Mouse (Mus musculus) MEL (cell line): ENCODE measurements around the gene Fbxw8. TPM values are rescaled to one million over a fixed set of nuclear protein-coding genes. Genes with fewer than 3 reads are reported as not detected.

Experiments used
- DNase-seq: peaks from one replicate; pipeline ENCODE4 v3.0.0; 2011; ENCODE audit warnings: low read depth, low spot score
- H3K27ac ChIP-seq: 2 replicates; pipeline ENCODE4 v1.5.1; 2012; ENCODE audit warnings: low read depth, mild to moderate bottlenecking, control low read depth, low read length, moderate library complexity; ENCODE audit not compliant: control insufficient read depth
- H3K27me3 ChIP-seq, 2 experiments: fragments of 150-350 bp in 1 of 2; sonication (generic) in 1 of 2; 2 replicates each; pipeline ENCODE4 v1.6.1; 2012; ENCODE audit warnings: low read length in 2 of 2, mild to moderate bottlenecking in 2 of 2, improper control_type of control experiment in 1 of 2, moderate library complexity in 1 of 2; ENCODE audit not compliant: insufficient read depth in 2 of 2, control insufficient read depth in 1 of 2
- H3K36me3 ChIP-seq, 2 experiments: 2 replicates each; pipeline ENCODE4 v1.6.1; 2012 to 2014; ENCODE audit warnings: low read length in 2 of 2, improper control_type of control experiment in 1 of 2, inconsistent platforms in 1 of 2, mild to moderate bottlenecking in 1 of 2; ENCODE audit not compliant: insufficient read depth in 2 of 2, control insufficient read depth in 1 of 2
- H3K4me1 ChIP-seq, 2 experiments: fragments of 150-350 bp in 1 of 2; sonication (generic) in 1 of 2; 2 replicates each; pipeline ENCODE4 v1.6.1; 2012; ENCODE audit warnings: low read length in 2 of 2, improper control_type of control experiment in 1 of 2, mild to moderate bottlenecking in 1 of 2; ENCODE audit not compliant: insufficient read depth in 2 of 2, control insufficient read depth in 1 of 2
- H3K4me3 ChIP-seq, 2 experiments: fragments of 150-350 bp in 1 of 2; sonication (generic) in 1 of 2; 2 replicates each; pipeline ENCODE4 v1.5.1; 2012; ENCODE audit warnings: low read depth in 2 of 2, low read length in 2 of 2, mild to moderate bottlenecking in 2 of 2, moderate library complexity in 2 of 2, control low read depth in 1 of 2, improper control_type of control experiment in 1 of 2; ENCODE audit not compliant: control insufficient read depth in 1 of 2, insufficient read depth in 1 of 2
- H3K79me2 ChIP-seq: 2 replicates; pipeline ENCODE4 v1.6.1; 2012; ENCODE audit warnings: mild to moderate bottlenecking, low read length, moderate library complexity; ENCODE audit not compliant: control insufficient read depth, poor library complexity, insufficient read depth
- H3K9ac ChIP-seq: 2 replicates; pipeline ENCODE4 v1.6.1; 2012; ENCODE audit warnings: low read depth, mild to moderate bottlenecking, control low read depth, low read length, moderate library complexity; ENCODE audit not compliant: control insufficient read depth, poor library complexity, severe bottlenecking
- H3K9me3 ChIP-seq: fragments of 150-350 bp; sonication (generic); replicated peaks from 2 replicates; pipeline ENCODE4 v1.6.1; 2012; ENCODE audit warnings: mild to moderate bottlenecking, low read length, improper control_type of control experiment, moderate library complexity; ENCODE audit not compliant: insufficient read depth
- ETS1 ChIP-seq: IDR thresholded peaks from 2 replicates; pipeline ENCODE4 v1.6.1; 2012; ENCODE audit warnings: low read depth, mild to moderate bottlenecking, inconsistent platforms, low read length, improper control_type of control experiment, moderate library complexity
- GATA1 ChIP-seq: IDR thresholded peaks from 2 replicates; pipeline ENCODE4 v1.6.1; 2011; ENCODE audit warnings: low read depth, low read length, improper control_type of control experiment
- JUND ChIP-seq: IDR thresholded peaks from 2 replicates; pipeline ENCODE4 v1.6.1; 2011; ENCODE audit warnings: low read depth, mild to moderate bottlenecking, improper control_type of control experiment, low read length
- MAX ChIP-seq: IDR thresholded peaks from 2 replicates; pipeline ENCODE4 v1.6.1; 2011; ENCODE audit warnings: low read length, improper control_type of control experiment
- MEF2A ChIP-seq: IDR thresholded peaks from 2 replicates; pipeline ENCODE4 v1.6.1; 2014; ENCODE audit warnings: low read depth, mild to moderate bottlenecking, inconsistent platforms, low read length, improper control_type of control experiment; ENCODE audit not compliant: poor library complexity, insufficient replicate concordance, severe bottlenecking; ENCODE audit errors: extremely low read depth
- MXI1 ChIP-seq: IDR thresholded peaks from 2 replicates; pipeline ENCODE4 v1.6.1; 2011; ENCODE audit warnings: mild to moderate bottlenecking, low read depth, low read length, improper control_type of control experiment
- MYB ChIP-seq: IDR thresholded peaks from 2 replicates; pipeline ENCODE4 v1.6.1; 2011; ENCODE audit warnings: mild to moderate bottlenecking, low read depth, low read length, improper control_type of control experiment
- NRF1 ChIP-seq: IDR thresholded peaks from 2 replicates; pipeline ENCODE4 v1.6.1; 2014; ENCODE audit warnings: low read depth, mild to moderate bottlenecking, inconsistent platforms, low read length, improper control_type of control experiment, moderate library complexity; ENCODE audit not compliant: poor library complexity, insufficient read depth, severe bottlenecking
- POLR2AphosphoS2 ChIP-seq: IDR thresholded peaks from 2 replicates; pipeline ENCODE4 v1.6.1; 2011; ENCODE audit warnings: low read length, improper control_type of control experiment
- POLR2AphosphoS5 ChIP-seq: IDR thresholded peaks from 2 replicates; pipeline ENCODE4 v1.6.1; 2012; ENCODE audit warnings: low read depth, borderline replicate concordance, mild to moderate bottlenecking, inconsistent platforms, low read length, moderate library complexity, mixed read lengths
- SIN3A ChIP-seq: IDR thresholded peaks from 2 replicates; pipeline ENCODE4 v1.6.1; 2012; ENCODE audit warnings: low read length, improper control_type of control experiment, inconsistent platforms
- SMC3 ChIP-seq: IDR thresholded peaks from 2 replicates; pipeline ENCODE4 v1.6.1; 2011; ENCODE audit warnings: low read depth, low read length, improper control_type of control experiment
- TAL1 ChIP-seq: IDR thresholded peaks from 2 replicates; pipeline ENCODE4 v1.6.1; 2012; ENCODE audit warnings: mild to moderate bottlenecking, inconsistent platforms, low read length, moderate library complexity, mixed read lengths
- TBP ChIP-seq: IDR thresholded peaks from 2 replicates; pipeline ENCODE4 v1.8.0; 2011; ENCODE audit warnings: low read depth, low read length, improper control_type of control experiment
- TCF12 ChIP-seq: IDR thresholded peaks from 2 replicates; pipeline ENCODE4 v1.6.1; 2014; ENCODE audit warnings: low read depth, mild to moderate bottlenecking, inconsistent platforms, low read length, improper control_type of control experiment, moderate library complexity
- polyA plus RNA-seq, 2 experiments: library from polyadenylated mRNA; stranded (reverse) in 1 of 2; unstranded in 1 of 2; fragments of >175 nt in 1 of 2; fragments of >200 nt in 1 of 2; gene quantifications; 2 replicates each; pipeline versions ENCODE4 v1.2.1 to v1.2.4; 2012; ENCODE audit warnings: low replicate concordance in 2 of 2, low read depth in 1 of 2; ENCODE audit not compliant: insufficient read length in 2 of 2, insufficient read depth in 1 of 2, missing spikeins in 1 of 2
- total RNA-seq: library from RNA; depleted of rRNA; stranded (reverse); fragments of 300-350 nt; gene quantifications from 2 replicates; pipeline ENCODE4 v1.2.3, GENCODE M21; 2012

Gene Fbxw8
- total and polyA plus RNA-seq, 3 experiments, result 49.9 to 57.4 (median 52.5) TPM

GRCm38 (mm10) chr5:118058858-118059257 lies 96.4 kb downstream of the Fbxw8 start:
- Histone ChIP-seq H3K9ac (no peak overlapping the region), H3K27me3 (no peaks in the 10 kb centered on the region), H3K9me3 (no peaks in the 10 kb centered on the region), H3K4me3 (no peak overlapping the region), H3K27ac (no peak overlapping the region), H3K4me1 (no peaks in the 10 kb centered on the region), H3K36me3 (no peaks in the 10 kb centered on the region), H3K79me2 (no peaks in the 10 kb centered on the region)
- no peak for DNase-seq
- no peak for TF ChIP-seq NRF1
- TF ChIP-seq MXI1, result no peak
- no peak for TF ChIP-seq MYB
- TF ChIP-seq MAX, result no peak
- TF ChIP-seq TBP, result no peak
- TF ChIP-seq POLR2AphosphoS2, result no peak
- TF ChIP-seq TAL1, result no peak
- TF ChIP-seq SMC3, result no peak
- TF ChIP-seq GATA1, result no peak
- TF ChIP-seq JUND, result no peak

- H3K9ac ChIP-seq, result no peak overlapping the region
- no peaks in the 10 kb centered on the region for H3K9me3 ChIP-seq
- no peaks in the 10 kb centered on the region for H3K27me3 ChIP-seq
- no peak overlapping the region for H3K4me3 ChIP-seq
- H3K36me3 ChIP-seq, result no peaks in the 10 kb centered on the region
- no peak for DNase-seq
- H3K79me2 ChIP-seq, result no peaks in the 10 kb centered on the region
- H3K4me1 ChIP-seq, result no peaks in the 10 kb centered on the region
- H3K27ac ChIP-seq, result no peak overlapping the region
- TF ChIP-seq SMC3, result no peak
- no peak for TF ChIP-seq MEF2A
- no peak for TF ChIP-seq MYB
- no peak for TF ChIP-seq SIN3A
Observed at GRCm38 (mm10) chr5:118057508-118058111, 97.7 kb downstream of the Fbxw8 start.

- H3K36me3 ChIP-seq, result no peaks in the 10 kb centered on the region
- no peak for DNase-seq
- H3K9me3 ChIP-seq, result no peaks in the 10 kb centered on the region
- H3K79me2 ChIP-seq, result no peaks in the 10 kb centered on the region
- H3K9ac ChIP-seq, result no peak overlapping the region
- TF ChIP-seq POLR2AphosphoS5 (no peak), ETS1 (no peak), SMC3 (no peak), SIN3A (no peak), TCF12 (no peak)
- no peaks in the 10 kb centered on the region for H3K27me3 ChIP-seq
- H3K4me3 ChIP-seq, result no peak overlapping the region
- H3K4me1 ChIP-seq, result peaks cover 0 to 6% of the 10 kb centered on the region in 2 experiments; a peak in 1 of 4 replicates
- no peak overlapping the region for H3K27ac ChIP-seq
Observed at GRCm38 (mm10) chr5:118053205-118053604, 102.1 kb downstream of the Fbxw8 start.
